Mouse (Mus musculus): ENCODE results near the gene Tmem248. TPM values are rescaled to one million over a fixed set of nuclear protein-coding genes. Genes with fewer than 3 reads are reported as not detected.

Tmem248 gene
- total and polyA plus RNA-seq, 3 experiments: 34.6 to 62.4 (median 40.6) TPM

DNA sequence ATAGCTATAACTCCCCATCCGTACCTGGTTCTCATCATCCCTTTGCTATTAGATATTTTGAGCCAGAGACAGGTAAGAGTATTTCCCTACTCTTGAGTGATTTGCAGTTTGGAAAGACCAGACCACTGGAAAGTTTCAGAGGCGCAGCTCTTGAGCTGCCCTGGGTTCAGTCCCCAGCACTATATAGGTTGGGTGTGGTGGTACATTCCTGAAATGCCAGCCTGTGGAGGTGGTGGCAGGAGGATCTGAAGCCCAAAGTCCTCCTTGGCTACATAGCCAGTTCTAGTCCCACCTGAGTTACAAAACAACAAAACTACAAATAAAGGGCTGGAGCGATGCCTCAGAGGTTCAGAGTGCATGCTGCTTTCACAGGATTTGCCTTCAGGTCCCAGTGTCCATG, 9.9 kb downstream of the Tmem248 start:
- DNase-seq (ENCODE audit: low spot score) (no peak), ATAC-seq (ENCODE audit: extremely low read depth, insufficient number of reproducible peaks, low FRiP score, poor library complexity, severe bottlenecking) (no peak)
- Histone ChIP-seq H3K27me3 (ENCODE audit: insufficient read depth, low read length) (no peaks in the 10 kb centered on the region), H3K4me1 (ENCODE audit: insufficient read depth, low read depth, low read length) (peaks cover 36% of the 10 kb centered on the region), H3K36me3 (replicated peaks) (peaks cover 74% of the 10 kb centered on the region), H3K9me3 (replicated peaks) (no peaks in the 10 kb centered on the region), H3K4me3 (ENCODE audit: low read depth, low read length) (no peak overlapping the region)
- no peak for TF ChIP-seq POLR2AphosphoS5 (IDR thresholded peaks at IDR 0.05; ENCODE audit: insufficient replicate concordance, low read depth, low read length)
- no peak for TF ChIP-seq CTCF (IDR thresholded peaks at IDR 0.05; ENCODE audit: low read depth, low read length)
- no peak for TF ChIP-seq TAL1 (conservative IDR thresholded peaks at IDR 0.05; ENCODE audit: low read depth, low read length)
- no peak for TF ChIP-seq GATA2 (IDR thresholded peaks at IDR 0.05; ENCODE audit: borderline replicate concordance, low read depth, low read length)
- no peak for TF ChIP-seq GATA1 (IDR thresholded peaks at IDR 0.05; ENCODE audit: borderline replicate concordance, low read length)

DNA sequence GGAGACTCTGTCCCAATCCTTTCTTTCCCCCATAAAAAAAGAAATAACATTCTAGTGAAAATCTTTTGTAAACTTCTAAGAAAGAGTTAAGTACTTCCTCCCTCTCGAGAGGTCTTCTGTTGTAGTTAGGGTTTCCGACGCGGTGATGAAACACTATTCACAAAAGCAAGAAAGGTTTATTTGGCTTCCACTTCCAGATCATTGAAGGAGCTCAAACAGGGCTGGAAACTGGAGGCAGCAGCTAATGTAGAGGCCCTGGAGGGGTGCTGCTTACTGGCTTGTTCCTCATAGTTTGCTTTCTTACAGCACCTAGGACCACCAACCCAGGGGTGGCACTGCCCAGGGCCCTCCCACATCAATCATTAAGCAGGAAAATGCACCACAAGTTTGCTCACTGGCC, 11.2 kb downstream of the Tmem248 start:
- no peak for ATAC-seq (ENCODE audit: extremely low read depth, insufficient number of reproducible peaks, low FRiP score, poor library complexity, severe bottlenecking)
- no peaks in the 10 kb centered on the region for H3K27me3 ChIP-seq (ENCODE audit: insufficient read depth, low read length)
- TF ChIP-seq CTCF (IDR thresholded peaks at IDR 0.05; ENCODE audit: low read depth, low read length) (no peak), GATA2 (IDR thresholded peaks at IDR 0.05; ENCODE audit: borderline replicate concordance, low read depth, low read length) (no peak), TAL1 (conservative IDR thresholded peaks at IDR 0.05; ENCODE audit: low read depth, low read length) (no peak), GATA1 (IDR thresholded peaks at IDR 0.05; ENCODE audit: borderline replicate concordance, low read length) (no peak), POLR2AphosphoS5 (IDR thresholded peaks at IDR 0.05; ENCODE audit: insufficient replicate concordance, low read depth, low read length) (no peak)
- no peak for DNase-seq (ENCODE audit: low spot score)
- H3K4me3 ChIP-seq (ENCODE audit: low read depth, low read length): no peak overlapping the region
- H3K9me3 ChIP-seq (replicated peaks): no peaks in the 10 kb centered on the region
- H3K4me1 ChIP-seq (ENCODE audit: insufficient read depth, low read depth, low read length): peaks cover 34% of the 10 kb centered on the region
- peaks cover 87% of the 10 kb centered on the region for H3K36me3 ChIP-seq (replicated peaks)

DNA sequence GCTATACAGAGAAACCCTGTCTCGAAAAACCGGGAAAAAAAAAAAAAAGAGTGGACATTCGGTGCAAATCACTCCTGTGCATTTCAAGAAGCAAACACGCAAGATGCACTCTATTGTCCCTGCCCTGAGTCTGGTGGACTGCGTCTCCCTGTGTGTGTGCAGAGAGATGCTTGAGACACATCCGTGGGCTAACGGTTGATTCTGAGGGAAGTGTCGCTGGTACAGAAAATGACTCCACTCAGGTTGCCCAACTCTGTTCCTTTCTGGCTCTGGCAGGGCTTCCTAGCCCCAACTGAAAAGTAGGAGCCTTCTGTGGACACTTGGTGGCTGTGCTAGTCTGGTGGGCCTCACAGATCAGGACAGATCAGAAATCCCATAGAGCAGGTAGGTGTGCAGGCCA, 19.4 kb downstream of the Tmem248 start:
- no peak for TF ChIP-seq GATA1 (IDR thresholded peaks at IDR 0.05; ENCODE audit: borderline replicate concordance, low read length)
- TF ChIP-seq GATA2 (IDR thresholded peaks at IDR 0.05; ENCODE audit: borderline replicate concordance, low read depth, low read length): no peak
- TF ChIP-seq CTCF (IDR thresholded peaks at IDR 0.05; ENCODE audit: low read depth, low read length): no peak
- TF ChIP-seq POLR2AphosphoS5 (IDR thresholded peaks at IDR 0.05; ENCODE audit: insufficient replicate concordance, low read depth, low read length): no peak
- TF ChIP-seq TAL1 (conservative IDR thresholded peaks at IDR 0.05; ENCODE audit: low read depth, low read length): no peak
- no peak for DNase-seq (ENCODE audit: low spot score)
- Histone ChIP-seq H3K27me3 (ENCODE audit: insufficient read depth, low read length) (no peaks in the 10 kb centered on the region), H3K36me3 (replicated peaks) (peaks cover 98% of the 10 kb centered on the region), H3K4me3 (ENCODE audit: low read depth, low read length) (no peak overlapping the region), H3K9me3 (replicated peaks) (no peaks in the 10 kb centered on the region), H3K4me1 (ENCODE audit: insufficient read depth, low read depth, low read length) (no peaks in the 10 kb centered on the region)
- ATAC-seq (ENCODE audit: extremely low read depth, insufficient number of reproducible peaks, low FRiP score, poor library complexity, severe bottlenecking): no peak

DNA sequence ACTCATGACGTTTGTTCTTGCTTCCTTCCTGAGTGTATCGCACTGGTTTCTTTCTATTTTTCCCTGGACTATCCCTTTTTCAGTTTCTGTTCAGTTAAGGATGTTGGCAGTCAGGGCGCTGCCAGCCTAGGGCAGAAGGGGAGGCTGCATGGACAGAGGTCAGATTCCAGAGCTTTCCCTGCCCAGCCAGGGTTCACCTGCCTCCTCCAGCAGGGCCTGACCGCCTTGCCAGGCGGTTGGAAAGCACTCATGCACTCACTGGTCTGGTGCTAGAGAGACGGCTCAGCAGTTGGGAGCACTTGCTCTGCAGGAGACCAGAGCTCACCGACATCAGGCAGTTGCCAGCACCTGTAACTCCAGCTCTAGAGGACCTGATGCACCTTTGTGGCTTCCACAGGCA, 22.4 kb downstream of the Tmem248 start:
- H3K36me3 ChIP-seq (replicated peaks): peaks cover 98% of the 10 kb centered on the region
- TF ChIP-seq GATA1 (IDR thresholded peaks at IDR 0.05; ENCODE audit: borderline replicate concordance, low read length) (no peak), POLR2AphosphoS5 (IDR thresholded peaks at IDR 0.05; ENCODE audit: insufficient replicate concordance, low read depth, low read length) (no peak), GATA2 (IDR thresholded peaks at IDR 0.05; ENCODE audit: borderline replicate concordance, low read depth, low read length) (no peak), CTCF (IDR thresholded peaks at IDR 0.05; ENCODE audit: low read depth, low read length) (no peak), TAL1 (conservative IDR thresholded peaks at IDR 0.05; ENCODE audit: low read depth, low read length) (no peak)
- no peaks in the 10 kb centered on the region for H3K9me3 ChIP-seq (replicated peaks)
- H3K4me3 ChIP-seq (ENCODE audit: low read depth, low read length): no peak overlapping the region
- peaks cover 4% of the 10 kb centered on the region; the same call in 1 of the 2 replicates for H3K4me1 ChIP-seq (ENCODE audit: insufficient read depth, low read depth, low read length)
- ATAC-seq (ENCODE audit: extremely low read depth, insufficient number of reproducible peaks, low FRiP score, poor library complexity, severe bottlenecking) (no peak), DNase-seq (ENCODE audit: low spot score) (no peak)
- no peaks in the 10 kb centered on the region for H3K27me3 ChIP-seq (ENCODE audit: insufficient read depth, low read length)

DNA sequence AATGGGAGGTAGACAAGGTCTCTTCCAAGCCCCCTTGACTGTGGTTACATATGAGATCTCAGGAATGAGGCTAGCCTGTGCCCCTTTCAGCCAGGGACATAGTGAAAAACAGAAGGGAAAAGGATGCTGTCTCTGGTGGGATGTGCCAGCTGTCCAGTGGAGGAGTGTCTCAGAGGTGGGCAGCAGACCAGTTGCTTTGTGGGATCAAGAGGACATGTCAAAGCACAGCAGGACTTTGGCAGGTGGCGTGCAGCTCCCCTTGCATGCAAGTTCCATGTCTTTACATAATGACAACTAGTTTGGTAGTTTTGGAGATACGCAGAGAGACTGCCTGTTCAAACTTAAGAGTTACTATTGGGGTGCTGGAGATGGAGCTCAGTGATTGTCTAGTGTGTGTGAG, 23.0 kb downstream of the Tmem248 start:
- Histone ChIP-seq H3K36me3 (replicated peaks) (peaks cover 98% of the 10 kb centered on the region), H3K4me1 (ENCODE audit: insufficient read depth, low read depth, low read length) (peaks cover 4% of the 10 kb centered on the region; the same call in 1 of the 2 replicates), H3K4me3 (ENCODE audit: low read depth, low read length) (no peak overlapping the region), H3K27me3 (ENCODE audit: insufficient read depth, low read length) (no peaks in the 10 kb centered on the region), H3K9me3 (replicated peaks) (no peaks in the 10 kb centered on the region)
- TF ChIP-seq GATA2 (IDR thresholded peaks at IDR 0.05; ENCODE audit: borderline replicate concordance, low read depth, low read length) (no peak), TAL1 (conservative IDR thresholded peaks at IDR 0.05; ENCODE audit: low read depth, low read length) (no peak), POLR2AphosphoS5 (IDR thresholded peaks at IDR 0.05; ENCODE audit: insufficient replicate concordance, low read depth, low read length) (no peak), CTCF (IDR thresholded peaks at IDR 0.05; ENCODE audit: low read depth, low read length) (no peak), GATA1 (IDR thresholded peaks at IDR 0.05; ENCODE audit: borderline replicate concordance, low read length) (no peak)
- ATAC-seq (ENCODE audit: extremely low read depth, insufficient number of reproducible peaks, low FRiP score, poor library complexity, severe bottlenecking) (no peak), DNase-seq (ENCODE audit: low spot score) (no peak)

DNA sequence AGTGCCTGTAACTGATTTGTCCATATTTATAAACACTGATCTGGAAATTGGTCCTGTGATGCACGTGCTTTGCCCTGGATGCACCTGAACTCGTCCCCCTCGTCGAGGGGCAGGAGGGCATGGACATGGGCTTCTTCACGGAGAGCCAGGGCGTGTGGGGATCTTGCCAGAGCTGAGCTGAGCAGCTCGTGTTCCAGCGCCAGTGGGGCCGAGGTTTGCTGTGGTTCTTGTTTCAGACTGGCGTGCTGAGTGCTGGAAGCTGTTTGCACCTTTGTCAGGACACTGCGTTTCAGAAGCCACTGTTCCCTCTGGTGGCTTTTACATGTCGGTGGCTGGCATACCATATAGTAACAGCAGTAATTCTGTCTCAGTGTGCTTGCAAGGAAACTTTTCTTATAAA, 24.5 kb downstream of the Tmem248 start:
- H3K27me3 ChIP-seq (ENCODE audit: insufficient read depth, low read length): no peaks in the 10 kb centered on the region
- no peak for TF ChIP-seq TAL1 (conservative IDR thresholded peaks at IDR 0.05; ENCODE audit: low read depth, low read length)
- no peak for TF ChIP-seq CTCF (IDR thresholded peaks at IDR 0.05; ENCODE audit: low read depth, low read length)
- TF ChIP-seq GATA2 (IDR thresholded peaks at IDR 0.05; ENCODE audit: borderline replicate concordance, low read depth, low read length): no peak
- TF ChIP-seq GATA1 (IDR thresholded peaks at IDR 0.05; ENCODE audit: borderline replicate concordance, low read length): no peak
- no peak for TF ChIP-seq POLR2AphosphoS5 (IDR thresholded peaks at IDR 0.05; ENCODE audit: insufficient replicate concordance, low read depth, low read length)
- ATAC-seq (ENCODE audit: extremely low read depth, insufficient number of reproducible peaks, low FRiP score, poor library complexity, severe bottlenecking) (no peak), DNase-seq (ENCODE audit: low spot score) (no peak)
- H3K4me3 ChIP-seq (ENCODE audit: low read depth, low read length): no peak overlapping the region
- no peaks in the 10 kb centered on the region for H3K9me3 ChIP-seq (replicated peaks)
- H3K4me1 ChIP-seq (ENCODE audit: insufficient read depth, low read depth, low read length): peaks cover 11% of the 10 kb centered on the region; the same call in 1 of the 2 replicates
- H3K36me3 ChIP-seq (replicated peaks): peaks cover 98% of the 10 kb centered on the region
